Mouse (Mus musculus) midbrain, embryonic 11.5 days (tissue): ENCODE measurements around the gene Tnfsf13. TPM values are rescaled to one million over a fixed set of nuclear protein-coding genes. Genes with fewer than 3 reads are reported as not detected.
A peak's percentile ranks its signal among the peaks of the same experiment; 100 is the strongest.
"Not testable (repeated sequence)": the region's sequence is repeated elsewhere in the genome, so short reads cannot be mapped to it uniquely, and the experiment has no call there.

Experiments used
- ATAC-seq: fragments of 200-750 bp; cut with Nextera tagmentation; 2 replicates; pipeline ENCODE4 v1.8.0; 2017; ENCODE audit warnings: moderate TSS enrichment, moderate library complexity; ENCODE audit not compliant: low FRiP score
- DNase-seq: peaks from one replicate; pipeline ENCODE4 v3.0.0; 2015; ENCODE audit warnings: low spot score; ENCODE audit errors: missing footprints
- H3K27ac ChIP-seq: fragments of 300-500 bp; sonication (generic); 2 replicates; pipeline ENCODE4 v1.5.1; 2014; ENCODE audit warnings: low read depth, low read length
- H3K27me3 ChIP-seq: fragments of 300-500 bp; sonication (generic); 2 replicates; pipeline ENCODE4 v1.6.1; 2014; ENCODE audit warnings: mild to moderate bottlenecking, low read length, moderate library complexity, mixed read lengths; ENCODE audit not compliant: control insufficient read depth, insufficient read depth
- H3K36me3 ChIP-seq: fragments of 300-500 bp; sonication (generic); 2 replicates; pipeline ENCODE4 v1.6.1; 2014; ENCODE audit warnings: mild to moderate bottlenecking, low read length, moderate library complexity, mixed read lengths; ENCODE audit not compliant: control insufficient read depth, insufficient read depth
- H3K4me1 ChIP-seq: fragments of 300-500 bp; sonication (generic); 2 replicates; pipeline ENCODE4 v1.6.1; 2014; ENCODE audit warnings: low read length; ENCODE audit not compliant: control insufficient read depth, insufficient read depth
- H3K4me2 ChIP-seq: fragments of 300-500 bp; sonication (generic); 2 replicates; pipeline ENCODE4 v1.6.1; 2014; ENCODE audit warnings: mild to moderate bottlenecking, moderate library complexity
- H3K4me3 ChIP-seq: fragments of 300-500 bp; sonication (generic); 2 replicates; pipeline ENCODE4 v1.5.1; 2014; ENCODE audit warnings: low read depth, low read length
- H3K9ac ChIP-seq: fragments of 300-500 bp; sonication (generic); 2 replicates; pipeline ENCODE4 v1.6.1; 2014; ENCODE audit warnings: low read length
- H3K9me3 ChIP-seq: fragments of 300-500 bp; sonication (generic); 2 replicates; pipeline ENCODE4 v1.6.1; 2016; ENCODE audit warnings: low read length; ENCODE audit not compliant: control insufficient read depth
- WGBS: fragments of 180-500 bp; shearing (Covaris S2); extraction: QIAGEN DNeasy Blood & Tissue Kit; methylation state at CpG from one replicate; pipeline ENCODE4 v1.1.7; 2014; 5-methylcytosine and 5-hydroxymethylcytosine counted together
- polyA plus RNA-seq: library from polyadenylated mRNA; unstranded; fragments of >200 nt; fragmentation: Nextera tagmentation; extraction: Ambion mirVana; gene quantifications from 2 replicates; pipeline ENCODE4 v1.2.1, GENCODE M21; 2014

Tnfsf13 gene
- polyA plus RNA-seq, 1 experiment from 2014 or later, result not detected

GRCm38 (mm10) chr11:69707873-69708381 is 22.3 kb upstream of the Tnfsf13 start:
- Histone ChIP-seq H3K27me3 (no peaks in the 10 kb centered on the region), H3K9me3 (no peaks in the 10 kb centered on the region), H3K9ac (no peak overlapping the region), H3K27ac (no peak overlapping the region), H3K4me3 (no peak overlapping the region), H3K36me3 (no peaks in the 10 kb centered on the region), H3K4me1 (no peaks in the 10 kb centered on the region), H3K4me2 (no peak overlapping the region)
- no peak for ATAC-seq
- 87% methylated on average over 4 of the region's 4 CpGs for WGBS
- DNase-seq, result peak; percentile 33

- H3K36me3 ChIP-seq, result no peaks in the 10 kb centered on the region
- no peak overlapping the region for H3K4me2 ChIP-seq
- no peaks in the 10 kb centered on the region for H3K4me1 ChIP-seq
- H3K4me3 ChIP-seq, result no peak overlapping the region
- ATAC-seq (no peak), DNase-seq (peak; percentile 76)
- H3K9me3 ChIP-seq, result no peaks in the 10 kb centered on the region
- H3K9ac ChIP-seq, result no peak overlapping the region
- WGBS, result 90% methylated on average over 4 of the region's 4 CpGs
- no peak overlapping the region for H3K27ac ChIP-seq
- H3K27me3 ChIP-seq, result no peaks in the 10 kb centered on the region
Observed at GRCm38 (mm10) chr11:69707480-69707847, 21.9 kb upstream of the Tnfsf13 start.

DNA sequence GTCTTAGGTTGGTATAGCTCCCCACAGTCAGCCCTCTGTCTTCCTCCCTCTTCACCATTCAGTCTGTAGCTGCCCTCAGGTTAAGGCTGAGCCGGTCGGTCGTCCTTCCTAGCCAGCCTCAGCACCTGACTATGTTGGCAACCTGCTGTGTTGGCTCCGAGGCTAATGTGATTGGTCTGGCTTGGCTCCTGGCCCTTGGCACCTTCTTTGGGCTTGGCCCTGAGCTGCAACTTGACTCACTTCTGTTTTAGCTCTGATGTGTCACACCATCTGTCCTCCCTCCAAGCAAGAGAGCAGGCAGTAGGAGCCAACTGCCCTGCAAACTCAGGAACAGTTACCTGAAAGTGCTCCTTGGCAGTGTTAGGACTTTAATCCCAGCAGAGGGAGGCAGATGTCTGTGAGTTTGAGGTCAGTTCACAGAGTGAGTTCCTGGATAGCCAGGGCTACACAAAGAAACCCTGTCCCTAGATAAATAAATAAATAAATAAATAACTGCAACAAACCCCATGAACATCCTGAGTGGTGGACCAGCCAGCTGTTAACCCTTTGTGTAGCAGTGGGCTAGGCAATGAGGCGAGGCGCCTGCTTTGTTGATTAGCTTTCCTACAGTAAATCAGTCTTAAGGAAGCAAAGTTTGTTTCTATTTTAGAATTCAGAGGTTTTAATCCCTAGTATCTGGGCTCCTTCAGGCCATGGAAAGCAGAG is 21.3 kb upstream of the Tnfsf13 start:
- ATAC-seq, result no peak

DNA sequence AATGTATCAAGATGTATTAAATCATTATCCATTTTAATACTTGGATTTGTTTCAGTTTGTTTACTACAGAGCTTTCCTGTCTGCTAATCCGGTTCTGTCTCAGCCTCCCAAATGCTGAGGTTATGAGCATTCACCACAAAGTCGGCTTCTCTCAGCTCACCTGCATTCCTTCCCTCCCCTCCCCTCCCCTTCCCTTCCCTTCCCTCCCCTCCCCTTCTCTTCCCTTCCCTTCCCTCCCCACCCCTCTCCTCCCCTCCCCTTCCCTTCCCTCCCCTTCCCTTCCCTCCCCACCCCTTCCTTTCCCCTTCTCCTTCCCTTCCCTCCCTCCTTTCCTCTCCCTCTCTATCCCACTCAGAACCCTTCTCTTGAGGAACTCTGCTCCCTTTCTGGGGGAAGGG is 19.0 kb upstream of the Tnfsf13 start:
- ATAC-seq (no peak), DNase-seq (no peak)
- Histone ChIP-seq H3K27me3 (no peaks in the 10 kb centered on the region), H3K27ac (no peak overlapping the region), H3K9me3 (no peaks in the 10 kb centered on the region), H3K4me1 (no peaks in the 10 kb centered on the region), H3K4me2 (no peak overlapping the region), H3K9ac (no peak overlapping the region), H3K4me3 (no peak overlapping the region), H3K36me3 (no peaks in the 10 kb centered on the region)
- 49% methylated on average over 2 of the region's 2 CpGs for WGBS

More for the DNA sequence above, 21.3 kb upstream of the Tnfsf13 start:
- Histone ChIP-seq H3K4me1 (no peaks in the 10 kb centered on the region), H3K36me3 (no peaks in the 10 kb centered on the region), H3K9ac (no peak overlapping the region), H3K27ac (no peak overlapping the region), H3K4me3 (no peak overlapping the region), H3K27me3 (no peaks in the 10 kb centered on the region), H3K9me3 (no peaks in the 10 kb centered on the region), H3K4me2 (no peak overlapping the region)
- WGBS, result 50% methylated on average over 6 of the region's 6 CpGs
- peak; percentile 86 for DNase-seq

- Histone ChIP-seq H3K36me3 (no peaks in the 10 kb centered on the region), H3K9me3 (no peaks in the 10 kb centered on the region), H3K27me3 (no peaks in the 10 kb centered on the region), H3K4me1 (no peaks in the 10 kb centered on the region), H3K4me2 (no peak overlapping the region), H3K4me3 (no peak overlapping the region), H3K27ac (no peak overlapping the region), H3K9ac (no peak overlapping the region)
- DNase-seq, result peak; percentile 45
- 73% methylated on average over 8 of the region's 8 CpGs for WGBS
- ATAC-seq, result no peak
Observed at GRCm38 (mm10) chr11:69703814-69704612, 18.4 kb upstream of the Tnfsf13 start.

GRCm38 (mm10) chr11:69703381-69703780 is 17.8 kb upstream of the Tnfsf13 start:
- not testable (repeated sequence) for H3K27ac ChIP-seq, H3K9me3 ChIP-seq, ATAC-seq, H3K36me3 ChIP-seq, H3K9ac ChIP-seq, H3K4me2 ChIP-seq, H3K4me3 ChIP-seq, H3K4me1 ChIP-seq, H3K27me3 ChIP-seq
- WGBS, result 78% methylated on average over 2 of the region's 3 CpGs
- peak; percentile 64 for DNase-seq

DNA sequence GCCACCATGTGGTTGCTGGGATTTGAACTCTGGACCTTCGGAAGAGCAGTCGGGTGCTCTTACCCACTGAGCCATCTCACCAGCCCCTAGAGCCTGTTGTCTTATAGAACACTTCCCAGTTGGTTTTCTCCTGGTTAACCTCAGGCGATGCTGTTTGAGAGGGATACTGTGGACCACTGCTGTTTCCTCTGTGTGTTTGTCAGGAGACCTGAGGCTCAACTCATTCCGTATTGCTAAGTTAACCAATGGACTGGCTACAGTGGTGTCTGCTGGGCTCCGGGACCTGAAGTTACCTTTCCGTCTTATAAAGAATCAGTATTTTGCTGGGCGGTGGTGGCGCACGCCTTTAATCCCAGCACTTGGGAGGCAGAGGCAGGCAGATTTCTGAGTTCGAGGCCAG is 17.3 kb upstream of the Tnfsf13 start:
- H3K36me3 ChIP-seq, H3K9me3 ChIP-seq, H3K4me3 ChIP-seq, H3K4me1 ChIP-seq, H3K4me2 ChIP-seq, ATAC-seq, H3K27me3 ChIP-seq, H3K9ac ChIP-seq, H3K27ac ChIP-seq: not testable (repeated sequence)
- WGBS, result 92% methylated on average over 10 of the region's 10 CpGs
- DNase-seq, result peak; percentile 69

DNA sequence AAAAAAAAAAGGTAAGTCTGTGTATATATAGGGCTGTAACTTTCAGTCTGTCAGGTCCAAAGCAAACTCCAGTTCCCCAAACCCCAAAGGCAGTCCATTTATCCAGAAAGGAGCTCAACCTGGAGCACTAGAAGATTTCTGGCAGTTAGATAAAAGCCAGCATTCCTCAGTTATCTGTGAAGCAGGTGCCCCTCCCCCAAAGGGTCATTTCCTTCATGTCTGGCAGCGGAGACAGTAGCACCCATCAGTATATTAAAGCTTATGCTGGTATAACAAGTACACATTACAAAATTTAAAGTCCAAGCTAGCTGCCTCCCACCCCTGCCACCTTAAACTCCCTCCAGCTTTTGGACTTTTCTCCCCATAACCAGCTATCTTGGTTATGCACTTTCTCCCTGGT is 14.0 kb upstream of the Tnfsf13 start:
- Histone ChIP-seq H3K36me3 (no peaks in the 10 kb centered on the region), H3K4me1 (peaks cover 5% of the 10 kb centered on the region; the same call in 1 of the 2 replicates), H3K27ac (no peak overlapping the region), H3K9ac (no peak overlapping the region), H3K27me3 (no peaks in the 10 kb centered on the region), H3K4me2 (no peak overlapping the region), H3K9me3 (no peaks in the 10 kb centered on the region), H3K4me3 (no peak overlapping the region)
- ATAC-seq (no peak), DNase-seq (peak; percentile 14)
- 86% methylated on average over 1 of the region's 1 CpGs for WGBS

- 74% methylated on average over 5 of the region's 5 CpGs for WGBS
Observed at GRCm38 (mm10) chr11:69698574-69698973, 13.0 kb upstream of the Tnfsf13 start.

More at GRCm38 (mm10) chr11:69698574-69698973, 13.0 kb upstream of the Tnfsf13 start:
- no peaks in the 10 kb centered on the region for H3K9me3 ChIP-seq
- H3K4me2 ChIP-seq, result no peak overlapping the region
- no peaks in the 10 kb centered on the region for H3K27me3 ChIP-seq
- DNase-seq (peak; percentile 65), ATAC-seq (no peak)
- H3K9ac ChIP-seq, result no peak overlapping the region
- H3K4me3 ChIP-seq, result no peak overlapping the region
- no peak overlapping the region for H3K27ac ChIP-seq
- peaks cover 5% of the 10 kb centered on the region; the same call in 1 of the 2 replicates for H3K4me1 ChIP-seq
- H3K36me3 ChIP-seq, result no peaks in the 10 kb centered on the region
